In the genomic region with DNA sequence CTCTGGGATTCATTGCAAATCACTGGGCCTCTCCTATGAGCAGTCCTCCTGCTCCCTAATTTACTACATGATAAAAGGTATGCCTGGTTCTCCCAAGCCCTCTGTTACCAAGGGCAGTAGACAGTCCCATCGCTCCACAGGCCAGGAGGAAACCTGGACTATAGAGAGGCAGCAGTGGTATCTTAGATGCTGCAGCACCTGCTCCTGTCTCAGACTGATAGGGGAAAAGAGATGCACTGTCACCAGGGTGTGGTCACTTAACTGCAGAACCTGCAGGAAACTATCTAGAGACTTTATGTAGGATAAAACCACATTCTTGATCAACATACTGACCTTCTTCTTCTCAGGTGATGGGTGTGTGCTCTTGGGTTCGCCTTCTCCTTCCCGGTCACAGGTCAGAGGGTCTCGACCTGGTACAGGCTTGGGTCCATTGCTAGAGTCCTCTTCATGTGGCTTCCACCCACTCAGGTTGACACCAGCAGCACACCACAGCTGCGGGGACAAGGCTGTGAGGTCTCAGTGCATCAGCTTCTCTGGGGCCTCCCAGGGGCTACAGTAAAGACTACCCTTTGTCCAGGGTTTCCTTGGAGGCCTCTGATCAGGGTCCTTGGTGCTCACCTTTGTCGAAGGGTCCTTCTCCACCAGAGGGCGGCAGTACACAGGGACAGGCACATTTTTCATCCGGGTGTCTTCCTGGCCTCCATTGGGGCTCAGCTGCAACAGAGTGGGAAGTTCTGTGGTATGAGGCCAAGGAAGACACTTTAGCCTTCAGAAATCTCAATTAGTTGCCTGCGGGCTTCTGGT, we compare ENCODE assay signal across 8 mouse cellular contexts. TPM values are rescaled to one million over a fixed set of nuclear protein-coding genes. Genes with fewer than 3 reads are reported as not detected.
DNase-seq lines count a peak whose midpoint lies in the region; ATAC-seq and TF ChIP-seq lines count a peak whose summit lies in the region.

No protein-coding gene starts in this region.

- no peak overlapping the region for H3K27ac ChIP-seq in forebrain, postnatal 0 days (ENCODE audit: low read depth, low read length)
- no peak overlapping the region for H3K27ac ChIP-seq in forebrain, embryonic 15.5 days (replicated peaks)
- no peak overlapping the region for H3K27ac ChIP-seq in intestine, postnatal 0 days (ENCODE audit: low read depth, low read length)

- H3K27me3 ChIP-seq in forebrain, postnatal 0 days (ENCODE audit: insufficient read depth, low read length), result no peaks in the 10 kb centered on the region
- H3K27me3 ChIP-seq in forebrain, embryonic 15.5 days, result no peaks in the 10 kb centered on the region
- no peaks in the 10 kb centered on the region for H3K27me3 ChIP-seq in intestine, postnatal 0 days (replicated peaks; ENCODE audit: control insufficient read depth, insufficient read depth, low read length)
- no peaks in the 10 kb centered on the region for H3K27me3 ChIP-seq in splenic B cell, adult 2 months (ENCODE audit: control insufficient read depth, insufficient read depth, low read length, poor library complexity, severe bottlenecking)

- no peak for ATAC-seq in forebrain, postnatal 0 days
- no peak for ATAC-seq in forebrain, embryonic 15.5 days (replicated peaks)
- no peak for ATAC-seq in intestine, postnatal 0 days

- H3K9me3 ChIP-seq in forebrain, postnatal 0 days (ENCODE audit: low read length), result no peaks in the 10 kb centered on the region
- no peaks in the 10 kb centered on the region for H3K9me3 ChIP-seq in forebrain, embryonic 15.5 days
- H3K9me3 ChIP-seq in intestine, postnatal 0 days (ENCODE audit: control insufficient read depth), result no peaks in the 10 kb centered on the region

- no peak overlapping the region for H3K4me3 ChIP-seq in forebrain, postnatal 0 days (ENCODE audit: low read depth, low read length)
- H3K4me3 ChIP-seq in forebrain, embryonic 15.5 days, result no peak overlapping the region
- H3K4me3 ChIP-seq in intestine, postnatal 0 days (ENCODE audit: low read depth, low read length), result no peak overlapping the region

- H3K9ac ChIP-seq in forebrain, postnatal 0 days, result no peak overlapping the region
- H3K9ac ChIP-seq in forebrain, embryonic 15.5 days (replicated peaks), result no peak overlapping the region
- H3K9ac ChIP-seq in intestine, postnatal 0 days (ENCODE audit: low read depth, low read length), result no peak overlapping the region

- H3K4me2 ChIP-seq in forebrain, postnatal 0 days (ENCODE audit: low read depth), result no peak overlapping the region
- H3K4me2 ChIP-seq in forebrain, embryonic 15.5 days (replicated peaks), result no peak overlapping the region
- H3K4me2 ChIP-seq in intestine, postnatal 0 days (replicated peaks; ENCODE audit: low read depth), result no peak overlapping the region

- 70% methylated on average over 9 of the region's 9 CpGs for WGBS in forebrain, postnatal 0 days
- WGBS in forebrain, embryonic 15.5 days, result 69% methylated on average over 9 of the region's 9 CpGs
- WGBS in intestine, postnatal 0 days, result 63% methylated on average over 9 of the region's 9 CpGs

- H3K36me3 ChIP-seq in forebrain, postnatal 0 days (ENCODE audit: insufficient read depth), result peaks cover 100% of the 10 kb centered on the region
- H3K36me3 ChIP-seq in forebrain, embryonic 15.5 days, result peaks cover 98% of the 10 kb centered on the region
- peaks cover 95% of the 10 kb centered on the region for H3K36me3 ChIP-seq in intestine, postnatal 0 days (ENCODE audit: control insufficient read depth, insufficient read depth)
- H3K36me3 ChIP-seq in splenic B cell, adult 2 months (ENCODE audit: control insufficient read depth, insufficient read depth, low read length, poor library complexity, severe bottlenecking), result peaks cover 6% of the 10 kb centered on the region

- TF ChIP-seq CTCF in forebrain, postnatal 0 days (IDR thresholded peaks at IDR 0.05; ENCODE audit: low read depth), result peak; percentile 49
- TF ChIP-seq CTCF in intestine, postnatal 0 days (IDR thresholded peaks at IDR 0.05; ENCODE audit: low read depth), result peak; percentile 68

- no peak for DNase-seq in forebrain, postnatal 0 days
- DNase-seq in 3T3-L1 (ENCODE audit: low read depth, low spot score), result peak; percentile 71
- peak; percentile 57 to 65 for DNase-seq in adrenal gland, postnatal 36 days
- peak; percentile 30 for DNase-seq in splenic B cell, adult 2 months (ENCODE audit: low read depth, low spot score)
- no peak for DNase-seq in left cerebral cortex, postnatal 25 days (ENCODE audit: low spot score in 2 of 2)
- no peak for DNase-seq in natural killer cell, adult 2 months (ENCODE audit: low spot score in 2 of 2)

- intact Hi-C loops in left cerebral cortex, postnatal 25 days (cut with DNase I), result no loop called here

- H3K4me1 ChIP-seq in forebrain, postnatal 0 days (ENCODE audit: insufficient read depth), result no peaks in the 10 kb centered on the region
- H3K4me1 ChIP-seq in forebrain, embryonic 15.5 days, result peaks cover 2% of the 10 kb centered on the region
- no peaks in the 10 kb centered on the region for H3K4me1 ChIP-seq in intestine, postnatal 0 days (replicated peaks; ENCODE audit: control insufficient read depth, insufficient read depth, low read length)

RNA-seq across cellular contexts. Expression of a gene that starts 6.6 kb away (rescaled TPM):
- total RNA-seq in forebrain, postnatal 0 days (2014; rRNA removed), result 60.1 and 75.7 TPM in 2 replicates
- 74.7 and 81.0 TPM in 2 replicates for polyA plus RNA-seq in forebrain, postnatal 0 days (2015; fragmentation: Nextera tagmentation; extraction: Ambion mirVana)
- 69.6 and 72.6 TPM in 2 replicates for polyA plus RNA-seq in forebrain, embryonic 15.5 days (2015; fragmentation: Nextera tagmentation; extraction: Ambion mirVana)
- total RNA-seq in adrenal gland, postnatal 36 days (2021), result 100 to 1,000 TPM in 1 of 2 experiments, 10 to 100 TPM in 1; 51.3 to 113 TPM
- polyA plus RNA-seq in intestine, postnatal 0 days (2015; fragmentation: Nextera tagmentation; extraction: Ambion mirVana), result 47.4 and 54.4 TPM in 2 replicates
- 10 to 100 TPM; 47.4 to 47.5 TPM for total RNA-seq in left cerebral cortex, postnatal 25 days (2021)

RNA-seq across cellular contexts. Expression of a gene that starts 8.0 kb away (rescaled TPM):
- total RNA-seq in forebrain, postnatal 0 days (2014; rRNA removed), result 39.5 and 45.5 TPM in 2 replicates
- 128 and 138 TPM in 2 replicates for polyA plus RNA-seq in forebrain, postnatal 0 days (2015; fragmentation: Nextera tagmentation; extraction: Ambion mirVana)
- 77.6 and 82.2 TPM in 2 replicates for polyA plus RNA-seq in forebrain, embryonic 15.5 days (2015; fragmentation: Nextera tagmentation; extraction: Ambion mirVana)
- total RNA-seq in adrenal gland, postnatal 36 days (2021), result 100 to 1,000 TPM; 109 to 177 TPM
- polyA plus RNA-seq in intestine, postnatal 0 days (2015; fragmentation: Nextera tagmentation; extraction: Ambion mirVana), result 132 and 141 TPM in 2 replicates
- 10 to 100 TPM; 64.6 to 69.9 TPM for total RNA-seq in left cerebral cortex, postnatal 25 days (2021)

RNA-seq across cellular contexts. Expression of a gene that starts 8.0 kb away (rescaled TPM):
- total RNA-seq in forebrain, postnatal 0 days (2014; rRNA removed), result 35.6 and 36.6 TPM in 2 replicates
- polyA plus RNA-seq in forebrain, postnatal 0 days (2015; fragmentation: Nextera tagmentation; extraction: Ambion mirVana), result 14.7 and 17.9 TPM in 2 replicates
- 32.8 and 34.6 TPM in 2 replicates for polyA plus RNA-seq in forebrain, embryonic 15.5 days (2015; fragmentation: Nextera tagmentation; extraction: Ambion mirVana)
- total RNA-seq in adrenal gland, postnatal 36 days (2021), result 10 to 100 TPM; 41.0 to 42.3 TPM
- 16.7 and 18.5 TPM in 2 replicates for polyA plus RNA-seq in intestine, postnatal 0 days (2015; fragmentation: Nextera tagmentation; extraction: Ambion mirVana)
- 10 to 100 TPM; 52.9 to 59.1 TPM for total RNA-seq in left cerebral cortex, postnatal 25 days (2021)

RNA-seq across cellular contexts. Expression of a gene that starts 16.4 kb away (rescaled TPM):
- 75.7 and 91.0 TPM in 2 replicates for total RNA-seq in forebrain, postnatal 0 days (2014; rRNA removed)
- polyA plus RNA-seq in forebrain, postnatal 0 days (2015; fragmentation: Nextera tagmentation; extraction: Ambion mirVana), result 89.8 and 97.8 TPM in 2 replicates
- 81.5 and 82.5 TPM in 2 replicates for polyA plus RNA-seq in forebrain, embryonic 15.5 days (2015; fragmentation: Nextera tagmentation; extraction: Ambion mirVana)
- 10 to 100 TPM; 31.2 to 34.7 TPM for total RNA-seq in adrenal gland, postnatal 36 days (2021)
- 42.3 and 43.4 TPM in 2 replicates for polyA plus RNA-seq in intestine, postnatal 0 days (2015; fragmentation: Nextera tagmentation; extraction: Ambion mirVana)
- total RNA-seq in left cerebral cortex, postnatal 25 days (2021), result 10 to 100 TPM; 57.9 to 58.0 TPM

RNA-seq across cellular contexts. Expression of a gene that starts 16.7 kb away (rescaled TPM):
- total RNA-seq in forebrain, postnatal 0 days (2014; rRNA removed), result 40.5 and 50.6 TPM in 2 replicates
- 67.3 and 80.1 TPM in 2 replicates for polyA plus RNA-seq in forebrain, postnatal 0 days (2015; fragmentation: Nextera tagmentation; extraction: Ambion mirVana)
- 73.2 and 74.2 TPM in 2 replicates for polyA plus RNA-seq in forebrain, embryonic 15.5 days (2015; fragmentation: Nextera tagmentation; extraction: Ambion mirVana)
- total RNA-seq in adrenal gland, postnatal 36 days (2021), result 10 to 100 TPM; 47.7 to 57.9 TPM
- polyA plus RNA-seq in intestine, postnatal 0 days (2015; fragmentation: Nextera tagmentation; extraction: Ambion mirVana), result 48.0 and 53.5 TPM in 2 replicates
- 10 to 100 TPM; 32.7 to 33.6 TPM for total RNA-seq in left cerebral cortex, postnatal 25 days (2021)

Comparison
In these comparisons a context has a peak if more than half of its experiments do, and no peak if none do; other contexts are left out.
1. DNase-seq: peak in 3T3-L1 (single experiment), adrenal gland, postnatal 36 days (2 of 2) and splenic B cell, adult 2 months (single experiment); none in forebrain, postnatal 0 days (single experiment), left cerebral cortex, postnatal 25 days (0 of 2) and natural killer cell, adult 2 months (0 of 2).